Mouse (Mus musculus): Measurements from ENCODE around the gene Gpr183.

Gene Gpr183

GRCm38 (mm10) chr14:121964990-121965389 is at the start of gene Gpr183:
Gene Gpr183, minus strand, starts transcription at chr14:121965195.
- no peak for DNase-seq (ENCODE audit: low spot score in 2 of 2)

- peak; percentile 43 to 62 for DNase-seq (ENCODE audit: low spot score in 2 of 2)
Measured at GRCm38 (mm10) chr14:122013417-122013951, 48.5 kb upstream of the Gpr183 start.

- peak; percentile 32 to 54 for DNase-seq (ENCODE audit: low spot score in 2 of 2)
Measured at GRCm38 (mm10) chr14:122012814-122013213, 47.8 kb upstream of the Gpr183 start.

GRCm38 (mm10) chr14:122012193-122012592 is 47.2 kb upstream of the Gpr183 start:
- no peak for DNase-seq (ENCODE audit: low spot score in 2 of 2)

- DNase-seq (ENCODE audit: low spot score in 2 of 2) = no peak
Measured at GRCm38 (mm10) chr14:122011768-122012167, 46.8 kb upstream of the Gpr183 start.

- DNase-seq (ENCODE audit: low spot score in 2 of 2) = no peak
Measured at GRCm38 (mm10) chr14:122010301-122010700, 45.3 kb upstream of the Gpr183 start.

GRCm38 (mm10) chr14:122009502-122009901 is 44.5 kb upstream of the Gpr183 start:
- DNase-seq (ENCODE audit: low spot score in 2 of 2) = peak in 1 of 2 experiments; percentile 67

- DNase-seq (ENCODE audit: low spot score in 2 of 2) = no peak
Measured at GRCm38 (mm10) chr14:122008261-122008660, 43.3 kb upstream of the Gpr183 start.

- no peak for DNase-seq (ENCODE audit: low spot score in 2 of 2)
Measured at GRCm38 (mm10) chr14:122003812-122004211, 38.8 kb upstream of the Gpr183 start.

- no peak for DNase-seq (ENCODE audit: low spot score in 2 of 2)
Measured at GRCm38 (mm10) chr14:122002224-122002623, 37.2 kb upstream of the Gpr183 start.

GRCm38 (mm10) chr14:122000346-122001105 is 35.5 kb upstream of the Gpr183 start:
- DNase-seq (ENCODE audit: low spot score in 2 of 2) = no peak

- no peak for DNase-seq (ENCODE audit: low spot score in 2 of 2)
Measured at GRCm38 (mm10) chr14:121999455-121999854, 34.5 kb upstream of the Gpr183 start.

GRCm38 (mm10) chr14:121996786-121997185 is 31.8 kb upstream of the Gpr183 start:
- DNase-seq (ENCODE audit: low spot score in 2 of 2) = peak in 1 of 2 experiments; percentile 61

GRCm38 (mm10) chr14:121995557-121995870 is 30.5 kb upstream of the Gpr183 start:
- DNase-seq (ENCODE audit: low spot score in 2 of 2) = no peak

- no peak for DNase-seq (ENCODE audit: low spot score in 2 of 2)
Measured at GRCm38 (mm10) chr14:121994846-121995556, 30.0 kb upstream of the Gpr183 start.

GRCm38 (mm10) chr14:121994171-121994700 is 29.2 kb upstream of the Gpr183 start:
- no peak for DNase-seq (ENCODE audit: low spot score in 2 of 2)

- DNase-seq (ENCODE audit: low spot score in 2 of 2) = peak in 1 of 2 experiments; percentile 11
Measured at GRCm38 (mm10) chr14:121993616-121994015, 28.6 kb upstream of the Gpr183 start.

- peak in 1 of 2 experiments; percentile 7 for DNase-seq (ENCODE audit: low spot score in 2 of 2)
Measured at GRCm38 (mm10) chr14:121992395-121993280, 27.6 kb upstream of the Gpr183 start.

- DNase-seq (ENCODE audit: low spot score in 2 of 2) = no peak
Measured at GRCm38 (mm10) chr14:121991921-121992320, 26.9 kb upstream of the Gpr183 start.

- DNase-seq (ENCODE audit: low spot score in 2 of 2) = no peak
Measured at GRCm38 (mm10) chr14:121990897-121991296, 25.9 kb upstream of the Gpr183 start.

- DNase-seq (ENCODE audit: low spot score in 2 of 2) = no peak
Measured at GRCm38 (mm10) chr14:121989869-121990268, 24.9 kb upstream of the Gpr183 start.

- DNase-seq (ENCODE audit: low spot score in 2 of 2) = no peak
Measured at GRCm38 (mm10) chr14:121989331-121989730, 24.3 kb upstream of the Gpr183 start.
